Mouse (Mus musculus) thymus, adult 2 months (tissue): ENCODE results near the gene Myrf.

ENCODE experiments used
- CTCF ChIP-seq: fragments of 200-500 bp; IDR thresholded peaks from 2 replicates; pipeline ENCODE4 v1.5.1; 2012; ENCODE audit warnings: mild to moderate bottlenecking, control low read depth, low read length, moderate library complexity, borderline replicate concordance; ENCODE audit not compliant: control insufficient read depth, poor library complexity, insufficient read depth; ENCODE audit errors: extremely low read depth
- POLR2A ChIP-seq: fragments of 200-500 bp; IDR thresholded peaks from 2 replicates; pipeline ENCODE4 v1.6.1; 2012; ENCODE audit warnings: mild to moderate bottlenecking, low read length, control low read depth, moderate library complexity; ENCODE audit not compliant: control insufficient read depth, poor library complexity, insufficient read depth; ENCODE audit errors: extremely low read depth

DNA sequence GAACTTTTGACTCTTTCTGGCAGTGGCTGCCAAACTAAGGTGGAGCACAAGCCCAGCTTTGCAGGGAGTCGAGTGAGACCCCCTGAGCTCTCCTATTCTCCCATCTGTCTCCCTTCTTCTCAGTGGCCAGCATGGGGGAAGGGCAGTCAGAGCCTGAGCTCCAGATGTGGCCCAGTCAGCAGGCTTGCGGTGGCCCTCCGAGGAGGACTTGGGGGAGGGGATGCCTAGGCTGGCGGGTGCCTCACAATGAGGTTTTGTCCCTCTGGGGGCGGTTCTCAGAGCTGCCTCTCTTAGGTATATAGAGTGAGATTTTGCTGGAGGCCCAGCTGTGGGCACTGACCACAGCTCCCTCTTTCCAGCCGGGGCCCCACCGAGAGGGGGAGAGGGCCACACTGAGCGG lies 2.4 kb upstream of the Myrf start:
- TF ChIP-seq CTCF (no peak), POLR2A (no peak)
